Mouse (Mus musculus): ENCODE data around the gene Opa1. TPM values are rescaled to one million over a fixed set of nuclear protein-coding genes. Genes with fewer than 3 reads are reported as not detected.

The Opa1 gene
- polyA plus RNA-seq, 1 experiment from 2014 or later, result 22.6 TPM

DNA sequence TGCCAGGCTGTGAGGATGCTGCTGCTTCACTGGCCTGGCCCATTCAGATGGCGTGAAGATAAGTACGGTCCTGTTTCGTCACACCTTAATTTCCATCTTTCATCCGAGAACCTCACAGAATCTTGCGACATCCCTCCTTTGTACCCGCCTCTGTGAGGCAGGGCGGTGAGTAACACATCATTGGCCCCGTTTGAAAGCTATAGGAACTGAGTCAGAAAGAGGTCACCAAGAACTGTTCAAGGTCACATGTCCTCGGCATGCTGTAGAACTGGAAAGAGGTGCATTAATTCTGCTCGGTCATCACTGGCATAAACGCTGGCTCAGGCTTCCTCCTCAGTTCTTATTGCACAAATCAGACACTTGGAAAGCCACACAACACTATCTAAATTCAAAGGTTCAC lies 34.3 kb upstream of the Opa1 start, which contains the start of gene Atp13a4:
TSS of gene Atp13a4 (minus strand) at position 36 of the 400 bp plus-strand sequence.
- H3K4me3 ChIP-seq (replicated peaks; ENCODE audit: low read depth, low read length), result no peak within 1 kb of the TSS
- DNase-seq (ENCODE audit: low spot score) (no peak), ATAC-seq (replicated peaks; ENCODE audit: low FRiP score, low read depth) (no peak)
- no peak within 1 kb of the TSS for H3K4me2 ChIP-seq (ENCODE audit: low read length)
- no peak within 1 kb of the TSS for H3K9ac ChIP-seq (ENCODE audit: low read depth, low read length)
- 76% methylated on average over 11 of the region's 11 CpGs for WGBS
- no peaks in the 10 kb centered on the region for H3K9me3 ChIP-seq (replicated peaks; ENCODE audit: low read length)
- no peak for TF ChIP-seq CTCF (IDR thresholded peaks at IDR 0.05; ENCODE audit: low read depth)
- H3K27me3 ChIP-seq (ENCODE audit: insufficient read depth, low read length), result no peaks in the 10 kb centered on the region
- no peaks in the 10 kb centered on the region for H3K36me3 ChIP-seq (ENCODE audit: insufficient read depth, low read length)
- no peak within 1 kb of the TSS for H3K27ac ChIP-seq
- peaks cover 2% of the 10 kb centered on the region; the same call in 1 of the 2 replicates for H3K4me1 ChIP-seq (replicated peaks; ENCODE audit: insufficient read depth, low read length)

DNA sequence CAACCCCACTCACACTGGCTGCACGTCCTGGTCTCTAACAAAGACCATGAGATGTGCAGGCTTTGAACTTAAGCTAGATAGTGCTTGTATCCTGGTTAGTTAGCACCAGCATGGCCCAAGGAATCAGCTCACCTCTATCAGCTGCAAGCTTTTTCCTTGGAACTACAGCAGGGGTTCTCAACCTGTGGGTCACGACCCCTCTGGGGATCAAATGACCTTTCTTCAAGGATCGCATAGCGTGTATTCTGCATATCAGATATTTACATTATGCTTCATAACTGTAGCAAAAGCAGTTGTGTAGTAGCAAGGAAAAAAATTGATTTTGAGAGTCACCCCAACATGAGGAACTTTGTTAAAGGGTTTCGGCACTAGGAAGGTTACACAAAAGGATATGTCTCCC lies 19.5 kb upstream of the Opa1 start:
- WGBS, result 69% methylated on average over 5 of the region's 5 CpGs

DNA sequence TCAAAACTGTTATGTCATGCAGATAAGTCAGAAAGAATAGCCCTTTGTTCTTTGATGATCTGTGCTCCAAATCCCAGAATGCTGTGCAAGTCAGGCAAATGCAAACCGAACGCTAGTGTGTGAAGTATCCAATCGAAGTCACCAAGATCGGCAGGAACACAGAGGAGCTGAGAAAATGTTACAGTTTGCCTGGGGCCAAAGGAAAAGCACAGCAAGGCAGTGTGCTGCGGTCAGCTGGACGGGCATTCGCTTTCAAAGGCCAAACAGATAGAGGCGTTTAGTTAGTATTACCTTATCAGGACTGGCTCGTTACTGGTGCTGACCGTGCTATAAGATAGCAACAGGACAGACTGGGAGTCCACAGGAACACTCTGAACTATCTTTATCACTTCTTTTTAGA lies 18.7 kb upstream of the Opa1 start:
- ATAC-seq (replicated peaks; ENCODE audit: low FRiP score, low read depth) (no peak), DNase-seq (ENCODE audit: low spot score) (no peak)
- Histone ChIP-seq H3K9me3 (replicated peaks; ENCODE audit: low read length) (no peaks in the 10 kb centered on the region), H3K9ac (ENCODE audit: low read depth, low read length) (no peak overlapping the region), H3K4me3 (replicated peaks; ENCODE audit: low read depth, low read length) (no peak overlapping the region), H3K27me3 (ENCODE audit: insufficient read depth, low read length) (no peaks in the 10 kb centered on the region), H3K4me2 (ENCODE audit: low read length) (peak overlapping the region; percentile 11; the same call in 1 of the 2 replicates), H3K27ac (no peak overlapping the region), H3K4me1 (replicated peaks; ENCODE audit: insufficient read depth, low read length) (no peaks in the 10 kb centered on the region), H3K36me3 (ENCODE audit: insufficient read depth, low read length) (no peaks in the 10 kb centered on the region)
- no peak for TF ChIP-seq CTCF (IDR thresholded peaks at IDR 0.05; ENCODE audit: low read depth)
- 44% methylated on average over 10 of the region's 10 CpGs for WGBS

More for the DNA sequence above, 19.5 kb upstream of the Opa1 start:
- Histone ChIP-seq H3K9me3 (replicated peaks; ENCODE audit: low read length) (no peaks in the 10 kb centered on the region), H3K27me3 (ENCODE audit: insufficient read depth, low read length) (no peaks in the 10 kb centered on the region), H3K27ac (no peak overlapping the region), H3K4me1 (replicated peaks; ENCODE audit: insufficient read depth, low read length) (no peaks in the 10 kb centered on the region), H3K36me3 (ENCODE audit: insufficient read depth, low read length) (no peaks in the 10 kb centered on the region), H3K9ac (ENCODE audit: low read depth, low read length) (no peak overlapping the region), H3K4me3 (replicated peaks; ENCODE audit: low read depth, low read length) (no peak overlapping the region), H3K4me2 (ENCODE audit: low read length) (no peak overlapping the region)
- TF ChIP-seq CTCF (IDR thresholded peaks at IDR 0.05; ENCODE audit: low read depth), result no peak
- ATAC-seq (replicated peaks; ENCODE audit: low FRiP score, low read depth) (no peak), DNase-seq (ENCODE audit: low spot score) (no peak)

DNA sequence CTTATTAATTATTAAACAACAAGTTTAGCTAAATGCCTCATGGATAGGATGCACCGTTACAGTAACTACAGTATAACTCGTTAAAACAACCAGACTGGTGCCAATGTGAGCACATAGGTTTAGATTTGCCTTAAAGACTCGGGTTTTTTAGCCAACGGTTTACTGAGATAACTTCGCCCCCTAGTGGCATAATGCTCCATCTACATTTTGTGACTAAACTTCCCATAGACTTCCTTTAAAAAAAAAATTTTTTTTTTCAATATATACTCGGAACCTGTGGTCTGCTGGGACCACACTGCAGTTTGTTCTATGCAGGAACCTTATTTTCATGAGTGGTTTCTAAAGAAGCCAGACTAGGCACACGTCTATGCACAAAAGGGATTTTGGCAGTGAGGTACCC lies 18.3 kb upstream of the Opa1 start:
- peak; percentile 81 for TF ChIP-seq CTCF (IDR thresholded peaks at IDR 0.05; ENCODE audit: low read depth)
- H3K4me3 ChIP-seq (replicated peaks; ENCODE audit: low read depth, low read length), result no peak overlapping the region
- DNase-seq (ENCODE audit: low spot score), result peak; percentile 94
- H3K27ac ChIP-seq, result no peak overlapping the region
- H3K36me3 ChIP-seq (ENCODE audit: insufficient read depth, low read length), result no peaks in the 10 kb centered on the region
- H3K9me3 ChIP-seq (replicated peaks; ENCODE audit: low read length), result no peaks in the 10 kb centered on the region
- H3K9ac ChIP-seq (ENCODE audit: low read depth, low read length), result no peak overlapping the region
- peak overlapping the region; percentile 11; the same call in 1 of the 2 replicates for H3K4me2 ChIP-seq (ENCODE audit: low read length)
- no peak for ATAC-seq (replicated peaks; ENCODE audit: low FRiP score, low read depth)
- H3K27me3 ChIP-seq (ENCODE audit: insufficient read depth, low read length), result no peaks in the 10 kb centered on the region
- H3K4me1 ChIP-seq (replicated peaks; ENCODE audit: insufficient read depth, low read length), result no peaks in the 10 kb centered on the region
- 6% methylated on average over 7 of the region's 7 CpGs for WGBS

DNA sequence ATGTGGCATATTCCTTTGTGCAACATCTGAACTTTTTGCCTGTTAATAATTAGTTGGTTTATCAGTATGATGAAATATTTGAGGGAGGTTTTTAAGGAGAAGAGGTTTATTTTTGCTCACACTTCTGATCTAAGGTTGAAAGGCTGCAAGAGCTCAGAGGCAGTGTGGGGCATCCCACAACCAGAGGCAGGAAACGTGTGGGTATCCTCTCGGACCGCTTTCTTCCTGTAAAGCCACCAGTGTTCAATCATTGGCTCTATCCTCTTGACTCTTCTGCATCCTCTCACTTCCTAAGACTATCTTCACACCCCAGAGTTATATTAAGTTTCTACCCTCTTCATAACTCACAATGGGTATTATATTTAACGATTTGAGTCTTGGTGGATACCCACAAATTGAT lies 5.1 kb upstream of the Opa1 start:
- Histone ChIP-seq H3K4me2 (ENCODE audit: low read length) (no peak overlapping the region), H3K4me3 (replicated peaks; ENCODE audit: low read depth, low read length) (no peak overlapping the region), H3K9me3 (replicated peaks; ENCODE audit: low read length) (no peaks in the 10 kb centered on the region), H3K27me3 (ENCODE audit: insufficient read depth, low read length) (no peaks in the 10 kb centered on the region), H3K27ac (no peak overlapping the region), H3K9ac (ENCODE audit: low read depth, low read length) (no peak overlapping the region), H3K4me1 (replicated peaks; ENCODE audit: insufficient read depth, low read length) (no peaks in the 10 kb centered on the region), H3K36me3 (ENCODE audit: insufficient read depth, low read length) (no peaks in the 10 kb centered on the region)
- no peak for TF ChIP-seq CTCF (IDR thresholded peaks at IDR 0.05; ENCODE audit: low read depth)
- ATAC-seq (replicated peaks; ENCODE audit: low FRiP score, low read depth) (no peak), DNase-seq (ENCODE audit: low spot score) (no peak)
- 65% methylated on average over 4 of the region's 4 CpGs for WGBS

DNA sequence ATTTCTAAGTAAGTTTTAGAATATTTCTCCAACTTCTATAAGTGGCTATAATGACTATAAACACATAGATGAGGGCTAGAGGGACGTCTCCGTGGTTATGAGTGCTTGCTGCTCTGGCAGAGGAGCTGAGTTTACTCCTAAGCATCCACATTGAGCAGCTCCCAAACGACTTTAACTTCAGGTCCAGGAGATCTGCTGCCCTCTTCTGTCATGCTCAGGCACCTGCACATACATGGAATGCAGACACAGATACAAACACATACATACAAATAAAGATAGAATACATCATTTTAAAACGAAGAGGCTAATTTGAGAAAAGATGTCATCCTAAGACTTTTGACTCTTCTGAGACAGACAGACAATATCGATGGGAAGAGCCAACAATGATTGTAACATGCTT lies 3.5 kb upstream of the Opa1 start:
- H3K27ac ChIP-seq, result no peak overlapping the region
- no peak overlapping the region for H3K4me2 ChIP-seq (ENCODE audit: low read length)
- DNase-seq (ENCODE audit: low spot score) (peak; percentile 77), ATAC-seq (replicated peaks; ENCODE audit: low FRiP score, low read depth) (no peak)
- no peak overlapping the region for H3K9ac ChIP-seq (ENCODE audit: low read depth, low read length)
- H3K9me3 ChIP-seq (replicated peaks; ENCODE audit: low read length), result no peaks in the 10 kb centered on the region
- 11% methylated on average over 5 of the region's 5 CpGs for WGBS
- no peaks in the 10 kb centered on the region for H3K27me3 ChIP-seq (ENCODE audit: insufficient read depth, low read length)
- TF ChIP-seq CTCF (IDR thresholded peaks at IDR 0.05; ENCODE audit: low read depth), result peak; percentile 77
- H3K4me3 ChIP-seq (replicated peaks; ENCODE audit: low read depth, low read length), result no peak overlapping the region
- H3K36me3 ChIP-seq (ENCODE audit: insufficient read depth, low read length), result no peaks in the 10 kb centered on the region
- H3K4me1 ChIP-seq (replicated peaks; ENCODE audit: insufficient read depth, low read length), result 0 out of 2 replicates have a peak, but pooled peaks cover 4% of the 10 kb centered on the region

DNA sequence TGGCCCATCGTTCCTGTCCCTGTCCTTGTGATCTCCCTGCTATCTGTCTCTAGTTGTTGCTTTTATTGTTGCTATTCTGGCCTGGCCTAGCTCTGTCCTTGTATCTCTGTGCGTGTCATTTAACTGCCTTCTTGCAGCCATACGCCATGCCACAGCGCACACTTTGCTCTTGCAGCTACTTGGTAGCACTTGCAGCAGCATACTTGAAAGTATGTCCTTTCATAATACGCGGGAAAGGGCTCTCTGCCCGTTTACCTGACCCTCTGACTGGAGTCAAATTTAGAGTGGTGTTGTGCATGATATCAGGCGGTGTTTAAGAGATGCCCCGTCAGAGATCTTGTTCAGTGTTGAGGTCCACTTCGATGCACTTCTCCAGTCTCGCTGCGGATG lies 648 bp downstream of the Opa1 start:
- Histone ChIP-seq H3K27ac (no peak overlapping the region), H3K4me1 (replicated peaks; ENCODE audit: insufficient read depth, low read length) (0 out of 2 replicates have a peak, but pooled peaks cover 5% of the 10 kb centered on the region), H3K9ac (ENCODE audit: low read depth, low read length) (peak overlapping the region; percentile 77), H3K4me2 (ENCODE audit: low read length) (peak overlapping the region; percentile 67), H3K27me3 (ENCODE audit: insufficient read depth, low read length) (no peaks in the 10 kb centered on the region), H3K4me3 (replicated peaks; ENCODE audit: low read depth, low read length) (peak overlapping the region; percentile 71), H3K9me3 (replicated peaks; ENCODE audit: low read length) (no peaks in the 10 kb centered on the region), H3K36me3 (ENCODE audit: insufficient read depth, low read length) (no peaks in the 10 kb centered on the region)
- DNase-seq (ENCODE audit: low spot score), result no peak
- TF ChIP-seq CTCF (IDR thresholded peaks at IDR 0.05; ENCODE audit: low read depth), result no peak
- WGBS, result 6% methylated on average over 12 of the region's 12 CpGs
- ATAC-seq (replicated peaks; ENCODE audit: low FRiP score, low read depth), result no peak

Data from kidney, postnatal 0 days (tissue).